Comparison of ENCODE assay signal across 8 mouse cellular contexts in genomic region chr15:79141566-79141917, GRCm38 (mm10). TPM values are rescaled to one million over a fixed set of nuclear protein-coding genes. Genes with fewer than 3 reads are reported as not detected.
DNase-seq lines count a peak whose midpoint lies in the region; ATAC-seq and TF ChIP-seq lines count a peak whose summit lies in the region.

No protein-coding gene starts in this region.

- no peaks in the 10 kb centered on the region for H3K27me3 ChIP-seq in heart, embryonic 15.5 days
- H3K27me3 ChIP-seq in hindbrain, postnatal 0 days (ENCODE audit: insufficient read depth, low read length), result no peaks in the 10 kb centered on the region
- H3K27me3 ChIP-seq in midbrain, embryonic 15.5 days (replicated peaks), result no peaks in the 10 kb centered on the region

- peak overlapping the region; percentile 84 for H3K4me3 ChIP-seq in heart, embryonic 15.5 days
- peak overlapping the region; percentile 94 for H3K4me3 ChIP-seq in brown adipose tissue, adult 24 weeks (ENCODE audit: insufficient read depth, low read depth, low read length)
- H3K4me3 ChIP-seq in hindbrain, postnatal 0 days (ENCODE audit: low read length), result peak overlapping the region; percentile 91
- peak overlapping the region; percentile 91 for H3K4me3 ChIP-seq in midbrain, embryonic 15.5 days

- H3K4me1 ChIP-seq in heart, embryonic 15.5 days (replicated peaks), result peaks cover 23% of the 10 kb centered on the region
- no peaks in the 10 kb centered on the region for H3K4me1 ChIP-seq in brown adipose tissue, adult 24 weeks (ENCODE audit: control insufficient read depth, insufficient read depth, insufficient read length, low read length)
- no peaks in the 10 kb centered on the region for H3K4me1 ChIP-seq in hindbrain, postnatal 0 days (ENCODE audit: insufficient read depth, low read length)
- peaks cover 27% of the 10 kb centered on the region for H3K4me1 ChIP-seq in midbrain, embryonic 15.5 days

- H3K36me3 ChIP-seq in heart, embryonic 15.5 days, result peaks cover 21% of the 10 kb centered on the region
- peaks cover 25% of the 10 kb centered on the region for H3K36me3 ChIP-seq in hindbrain, postnatal 0 days (ENCODE audit: insufficient read depth, low read length)
- H3K36me3 ChIP-seq in midbrain, embryonic 15.5 days (replicated peaks), result peaks cover 15% of the 10 kb centered on the region

- DNase-seq in heart, postnatal 36 days, result no peak
- DNase-seq in hindbrain, postnatal 0 days (ENCODE audit: low spot score), result no peak
- DNase-seq in layer of hippocampus, adult 9-11 months, result no peak
- DNase-seq in T-cell, adult 2 months (ENCODE audit: low spot score), result no peak
- no peak for DNase-seq in right cerebral cortex, postnatal 25 days

- ATAC-seq in heart, embryonic 15.5 days (replicated peaks; ENCODE audit: insufficient number of reproducible peaks, insufficient read depth, low FRiP score, low read depth), result no peak
- ATAC-seq in hindbrain, postnatal 0 days, result no peak
- ATAC-seq in midbrain, embryonic 15.5 days (replicated peaks), result no peak; the same call in 1 of the 2 replicates

- H3K9ac ChIP-seq in heart, embryonic 15.5 days, result peak overlapping the region; percentile 84
- peak overlapping the region; percentile 71 for H3K9ac ChIP-seq in hindbrain, postnatal 0 days (replicated peaks; ENCODE audit: low read length)
- peak overlapping the region; percentile 78 for H3K9ac ChIP-seq in midbrain, embryonic 15.5 days

- peak overlapping the region; percentile 52 for H3K27ac ChIP-seq in heart, embryonic 15.5 days
- H3K27ac ChIP-seq in brown adipose tissue, adult 24 weeks (replicated peaks; ENCODE audit: low read depth, low read length), result peak overlapping the region; percentile 39; the same call in 1 of the 2 replicates
- peak overlapping the region; percentile 23; the same call in 1 of the 2 replicates for H3K27ac ChIP-seq in hindbrain, postnatal 0 days
- peak overlapping the region; percentile 31; the same call in 1 of the 2 replicates for H3K27ac ChIP-seq in midbrain, embryonic 15.5 days

- H3K4me2 ChIP-seq in heart, embryonic 15.5 days, result peak overlapping the region; percentile 93
- peak overlapping the region; percentile 96 for H3K4me2 ChIP-seq in hindbrain, postnatal 0 days (ENCODE audit: low read depth, low read length)
- peak overlapping the region; percentile 90 for H3K4me2 ChIP-seq in midbrain, embryonic 15.5 days

- H3K9me3 ChIP-seq in heart, embryonic 15.5 days (replicated peaks), result no peaks in the 10 kb centered on the region
- H3K9me3 ChIP-seq in hindbrain, postnatal 0 days (ENCODE audit: low read length), result no peaks in the 10 kb centered on the region
- H3K9me3 ChIP-seq in midbrain, embryonic 15.5 days, result no peaks in the 10 kb centered on the region

- WGBS in heart, embryonic 15.5 days, result 2% methylated on average over 7 of the region's 7 CpGs
- 2% methylated on average over 7 of the region's 7 CpGs for WGBS in hindbrain, postnatal 0 days
- WGBS in midbrain, embryonic 15.5 days, result under 1% methylated on average over 7 of the region's 7 CpGs

- intact Hi-C loops in heart, postnatal 36 days (cut with DNase I), result no loop called here

- no peak for TF ChIP-seq CTCF in hindbrain, postnatal 0 days (IDR thresholded peaks at IDR 0.05; ENCODE audit: low read depth)

RNA-seq across cellular contexts. Expression of gene 1700088E04Rik, which starts 0.5 kb away (rescaled TPM):
- 7.4 and 8.1 TPM in 2 replicates for polyA plus RNA-seq in heart, embryonic 15.5 days (2015; fragmentation: Nextera tagmentation; extraction: Ambion mirVana)
- total RNA-seq in heart, postnatal 36 days (2021), result 1 to 10 TPM; 1.3 to 2.8 TPM
- polyA plus RNA-seq in brown adipose tissue, adult 24 weeks (2012; ENCODE audit: insufficient read depth, insufficient read length, missing spikeins), result 2.1 TPM in 1 of 2 replicates, not detected in the other
- 6.0 and 10.1 TPM in 2 replicates for total RNA-seq in hindbrain, postnatal 0 days (2014; rRNA removed)
- 18.0 and 21.4 TPM in 2 replicates for polyA plus RNA-seq in hindbrain, postnatal 0 days (2015; fragmentation: Nextera tagmentation; extraction: Ambion mirVana)
- polyA plus RNA-seq in midbrain, embryonic 15.5 days (2015; fragmentation: Nextera tagmentation; extraction: Ambion mirVana), result 15.1 and 19.1 TPM in 2 replicates

RNA-seq across cellular contexts. Expression of gene Polr2f, which starts 0.7 kb away (rescaled TPM):
- 207 and 240 TPM in 2 replicates for polyA plus RNA-seq in heart, embryonic 15.5 days (2015; fragmentation: Nextera tagmentation; extraction: Ambion mirVana)
- 100 to 1,000 TPM; 132 to 146 TPM for total RNA-seq in heart, postnatal 36 days (2021)
- 173 and 185 TPM in 2 replicates for polyA plus RNA-seq in brown adipose tissue, adult 24 weeks (2012; ENCODE audit: insufficient read depth, insufficient read length, missing spikeins)
- 49.9 and 50.1 TPM in 2 replicates for total RNA-seq in hindbrain, postnatal 0 days (2014; rRNA removed)
- polyA plus RNA-seq in hindbrain, postnatal 0 days (2015; fragmentation: Nextera tagmentation; extraction: Ambion mirVana), result 326 and 334 TPM in 2 replicates
- polyA plus RNA-seq in midbrain, embryonic 15.5 days (2015; fragmentation: Nextera tagmentation; extraction: Ambion mirVana), result 229 and 243 TPM in 2 replicates

RNA-seq across cellular contexts. Expression of gene Sox10, which starts 23.5 kb away (rescaled TPM):
- polyA plus RNA-seq in heart, embryonic 15.5 days (2015; fragmentation: Nextera tagmentation; extraction: Ambion mirVana), result 0.45 and 1.3 TPM in 2 replicates
- 1 to 10 TPM; 1.4 to 1.6 TPM for total RNA-seq in heart, postnatal 36 days (2021)
- polyA plus RNA-seq in brown adipose tissue, adult 24 weeks (2012; ENCODE audit: insufficient read depth, insufficient read length, missing spikeins), result 0.48 and 1.5 TPM in 2 replicates
- total RNA-seq in hindbrain, postnatal 0 days (2014; rRNA removed), result 36.2 and 40.3 TPM in 2 replicates
- polyA plus RNA-seq in hindbrain, postnatal 0 days (2015; fragmentation: Nextera tagmentation; extraction: Ambion mirVana), result 14.2 and 15.2 TPM in 2 replicates
- 2.9 TPM in 2 replicates for polyA plus RNA-seq in midbrain, embryonic 15.5 days (2015; fragmentation: Nextera tagmentation; extraction: Ambion mirVana)

RNA-seq across cellular contexts. Expression of gene Micall1, which starts 32.8 kb away (rescaled TPM):
- 20.2 and 23.3 TPM in 2 replicates for polyA plus RNA-seq in heart, embryonic 15.5 days (2015; fragmentation: Nextera tagmentation; extraction: Ambion mirVana)
- 10 to 100 TPM; 39.0 to 50.1 TPM for total RNA-seq in heart, postnatal 36 days (2021)
- polyA plus RNA-seq in brown adipose tissue, adult 24 weeks (2012; ENCODE audit: insufficient read depth, insufficient read length, missing spikeins), result 20.2 and 21.8 TPM in 2 replicates
- 28.1 and 36.4 TPM in 2 replicates for total RNA-seq in hindbrain, postnatal 0 days (2014; rRNA removed)
- polyA plus RNA-seq in hindbrain, postnatal 0 days (2015; fragmentation: Nextera tagmentation; extraction: Ambion mirVana), result 8.0 and 9.5 TPM in 2 replicates
- polyA plus RNA-seq in midbrain, embryonic 15.5 days (2015; fragmentation: Nextera tagmentation; extraction: Ambion mirVana), result 13.9 and 15.8 TPM in 2 replicates
